Mouse (Mus musculus) midbrain, postnatal 0 days (tissue): ENCODE results near the gene Fosl1. TPM values are rescaled to one million over a fixed set of nuclear protein-coding genes. Genes with fewer than 3 reads are reported as not detected.

Experiments used
- ATAC-seq: fragments of 200-750 bp; cut with Nextera tagmentation; 2 replicates; pipeline ENCODE4 v1.8.0; 2017; ENCODE audit warnings: moderate number of reproducible peaks, mild to moderate bottlenecking, moderate TSS enrichment, moderate library complexity; ENCODE audit not compliant: low FRiP score
- DNase-seq: peaks from one replicate; pipeline ENCODE4 v3.0.0-alpha.2; 2015; ENCODE audit warnings: low spot score
- H3K27ac ChIP-seq: fragments of 300-500 bp; sonication (generic); 2 replicates; pipeline ENCODE4 v1.5.1; 2014; ENCODE audit warnings: low read depth, mild to moderate bottlenecking, low read length, mixed read lengths
- H3K27me3 ChIP-seq: fragments of 300-500 bp; sonication (generic); 2 replicates; pipeline ENCODE4 v1.6.1; 2014; ENCODE audit warnings: low read length, control low read depth, mixed read lengths; ENCODE audit not compliant: insufficient read depth
- H3K36me3 ChIP-seq: fragments of 300-500 bp; sonication (generic); 2 replicates; pipeline ENCODE4 v1.6.1; 2014; ENCODE audit warnings: low read length, control low read depth, mixed read lengths; ENCODE audit not compliant: insufficient read depth
- H3K4me1 ChIP-seq: fragments of 300-500 bp; sonication (generic); 2 replicates; pipeline ENCODE4 v1.6.1; 2014; ENCODE audit warnings: mild to moderate bottlenecking, control low read depth, antibody characterized with exemption, low read length, mixed read lengths; ENCODE audit not compliant: insufficient read depth
- H3K4me2 ChIP-seq: fragments of 300-500 bp; sonication (generic); 2 replicates; pipeline ENCODE4 v1.6.1; 2014; ENCODE audit warnings: low read depth, mild to moderate bottlenecking, low read length, mixed read lengths; ENCODE audit not compliant: poor library complexity, severe bottlenecking
- H3K4me3 ChIP-seq: fragments of 300-500 bp; sonication (generic); 2 replicates; pipeline ENCODE4 v1.5.1; 2014; ENCODE audit warnings: low read depth, mild to moderate bottlenecking, low read length, moderate library complexity
- H3K9ac ChIP-seq: fragments of 300-500 bp; sonication (generic); replicated peaks from 2 replicates; pipeline ENCODE4 v1.6.1; 2014; ENCODE audit warnings: mild to moderate bottlenecking, low read length, moderate library complexity, mixed read lengths; ENCODE audit not compliant: poor library complexity, severe bottlenecking
- H3K9me3 ChIP-seq: fragments of 300-500 bp; sonication (generic); 2 replicates; pipeline ENCODE4 v1.6.1; 2016; ENCODE audit warnings: low read length, control low read depth
- CTCF ChIP-seq: IDR thresholded peaks from 2 replicates; pipeline ENCODE4 v1.5.1; 2016; ENCODE audit warnings: antibody characterized with exemption, mild to moderate bottlenecking
- WGBS: fragments of 180-500 bp; shearing (Covaris S2); extraction: QIAGEN DNeasy Blood & Tissue Kit; methylation state at CpG from one replicate; pipeline ENCODE4 v1.1.7; 2014; 5-methylcytosine and 5-hydroxymethylcytosine counted together
- polyA plus RNA-seq: library from polyadenylated mRNA; unstranded; fragments of >200 nt; fragmentation: Nextera tagmentation; extraction: Ambion mirVana; gene quantifications from 2 replicates; pipeline ENCODE4 v1.2.1, GENCODE M21; 2015
- total RNA-seq: library from RNA; depleted of rRNA; stranded (reverse); fragments of >200 nt; gene quantifications from 2 replicates; pipeline ENCODE4 v1.2.3, GENCODE M21; 2014

Fosl1 gene
- total and polyA plus RNA-seq, 2 experiments from 2014 or later: 0.11 TPM; not detected in 1

DNA sequence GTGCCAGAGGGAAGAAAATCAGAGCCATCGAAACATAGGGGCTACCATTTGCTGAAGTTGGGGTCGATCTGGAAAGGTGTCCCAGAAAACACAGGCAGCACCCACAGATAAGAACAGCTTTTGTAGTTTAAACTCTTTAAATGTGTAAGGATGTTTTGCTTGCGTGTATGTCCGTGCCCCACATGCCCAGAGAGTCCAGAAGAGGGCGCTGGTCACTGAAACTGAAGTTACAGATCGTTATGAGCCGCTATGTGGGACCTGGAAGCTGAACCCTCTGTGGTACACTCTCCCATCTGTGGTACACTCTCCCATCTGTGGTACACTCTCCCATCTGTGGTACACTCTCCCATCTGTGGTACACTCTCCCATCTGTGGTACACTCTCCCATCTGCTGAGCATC is 40.2 kb upstream of the Fosl1 start:
- peak overlapping the region; percentile 63 for H3K4me2 ChIP-seq
- DNase-seq: peak; percentile 73
- peak; percentile 73 for TF ChIP-seq CTCF
- H3K27ac ChIP-seq: peak overlapping the region; percentile 83
- H3K27me3 ChIP-seq: no peaks in the 10 kb centered on the region
- peak overlapping the region; percentile 55 for H3K4me3 ChIP-seq
- no peaks in the 10 kb centered on the region for H3K36me3 ChIP-seq
- WGBS: 11% methylated on average over 7 of the region's 7 CpGs
- peaks cover 4% of the 10 kb centered on the region; the same call in 1 of the 2 replicates for H3K4me1 ChIP-seq
- H3K9ac ChIP-seq: peak overlapping the region; percentile 71
- H3K9me3 ChIP-seq: no peaks in the 10 kb centered on the region
- peak; percentile 75; the same call in 1 of the 2 replicates for ATAC-seq

DNA sequence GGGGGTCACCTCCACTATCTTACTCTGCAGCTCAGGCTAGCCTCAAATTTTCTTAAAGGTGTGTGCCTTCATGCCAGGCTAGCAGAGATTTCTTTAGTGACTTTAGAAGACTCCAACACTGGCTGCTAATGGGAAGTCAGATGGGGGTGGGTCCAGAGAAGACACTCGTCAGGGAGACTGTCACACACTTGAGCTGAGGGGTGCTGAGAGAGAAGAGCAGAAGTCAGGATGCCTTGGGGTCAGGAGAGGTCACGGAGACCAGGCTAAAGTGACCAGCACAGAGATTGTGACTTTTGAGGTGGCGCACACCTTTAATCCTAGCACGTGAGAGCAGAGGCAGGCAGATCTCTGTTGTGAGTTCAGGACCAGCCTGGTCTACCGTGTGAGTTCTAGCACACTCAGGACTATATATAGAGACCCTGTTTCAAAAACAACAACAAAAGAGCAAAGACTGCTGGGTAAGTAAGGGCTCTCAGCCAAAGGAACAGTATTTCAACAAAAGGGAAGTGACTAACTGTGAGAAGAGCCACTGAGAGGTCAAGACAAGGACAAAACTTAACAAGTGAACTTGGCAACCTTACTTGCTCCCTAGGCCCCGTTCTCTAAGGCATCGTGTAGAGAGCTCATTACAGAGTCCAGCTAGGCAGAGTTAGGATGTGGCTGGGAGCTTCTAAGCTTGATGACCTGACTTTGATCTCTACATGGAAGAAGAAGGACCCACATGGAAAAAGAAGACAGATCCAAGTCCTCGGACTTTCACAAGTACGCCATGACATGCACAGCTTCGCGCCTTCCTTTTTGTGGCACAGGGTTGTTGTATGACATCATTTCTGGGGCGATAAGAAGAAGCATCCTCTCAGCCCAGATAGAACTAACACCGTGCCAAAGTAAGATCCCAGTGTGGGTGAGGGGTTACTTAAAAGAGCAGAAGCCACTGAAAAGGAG is 39.0 kb upstream of the Fosl1 start:
- no peak overlapping the region for H3K27ac ChIP-seq
- H3K4me1 ChIP-seq: peaks cover 4% of the 10 kb centered on the region; the same call in 1 of the 2 replicates

DNA sequence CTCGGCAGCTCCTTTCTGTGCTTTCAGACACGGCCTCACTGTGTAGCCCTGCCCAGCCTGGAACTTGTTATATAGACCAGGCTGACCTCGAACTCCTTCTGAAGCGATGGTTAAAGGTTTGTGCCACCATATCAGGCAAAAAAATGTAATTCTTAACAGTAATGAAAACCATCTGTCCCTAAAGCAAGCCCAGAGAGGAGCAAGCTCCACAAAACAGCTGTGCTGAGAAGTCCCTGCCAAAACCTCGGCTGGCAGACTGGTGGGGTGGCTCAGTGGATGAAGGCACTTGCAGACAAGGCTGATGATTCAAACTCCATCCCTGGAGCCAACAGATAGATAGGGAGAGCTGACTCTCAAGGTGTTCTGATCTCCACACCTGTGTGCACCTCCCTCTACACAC is 38.3 kb upstream of the Fosl1 start:
- Histone ChIP-seq H3K4me2 (no peak overlapping the region), H3K36me3 (no peaks in the 10 kb centered on the region), H3K9ac (no peak overlapping the region), H3K4me1 (peaks cover 4% of the 10 kb centered on the region; the same call in 1 of the 2 replicates), H3K4me3 (no peak overlapping the region), H3K27ac (no peak overlapping the region), H3K9me3 (no peaks in the 10 kb centered on the region), H3K27me3 (no peaks in the 10 kb centered on the region)
- WGBS: 80% methylated on average over 5 of the region's 5 CpGs
- DNase-seq (no peak), ATAC-seq (no peak)
- no peak for TF ChIP-seq CTCF

More for the DNA sequence above, 39.0 kb upstream of the Fosl1 start:
- H3K4me2 ChIP-seq: no peak overlapping the region
- H3K27me3 ChIP-seq: no peaks in the 10 kb centered on the region
- TF ChIP-seq CTCF: no peak
- H3K9me3 ChIP-seq: no peaks in the 10 kb centered on the region
- DNase-seq (no peak), ATAC-seq (no peak)
- H3K36me3 ChIP-seq: no peaks in the 10 kb centered on the region
- 88% methylated on average over 13 of the region's 13 CpGs for WGBS
- H3K9ac ChIP-seq: no peak overlapping the region
- no peak overlapping the region for H3K4me3 ChIP-seq

DNA sequence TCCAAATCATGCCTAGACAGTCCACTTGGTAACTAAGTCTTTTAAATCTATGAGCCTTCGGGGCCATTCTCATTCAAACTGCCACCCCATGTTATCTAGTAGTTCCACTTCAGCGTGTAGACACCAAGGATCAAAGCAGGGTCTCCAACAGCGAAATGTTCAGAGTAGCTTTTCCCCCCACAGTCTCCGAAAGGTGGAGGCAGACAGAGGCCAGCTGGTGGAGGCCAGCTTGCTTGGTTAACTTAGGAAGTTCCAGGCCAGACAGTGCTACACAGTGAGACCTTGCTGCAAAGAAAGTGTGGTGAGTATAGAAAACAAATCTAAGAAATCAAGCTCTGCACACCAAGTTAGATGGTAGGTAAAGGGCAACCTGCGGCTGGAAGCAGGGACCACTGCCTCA is 36.7 kb upstream of the Fosl1 start:
- Histone ChIP-seq H3K36me3 (no peaks in the 10 kb centered on the region), H3K4me1 (peaks cover 4% of the 10 kb centered on the region; the same call in 1 of the 2 replicates), H3K9me3 (no peaks in the 10 kb centered on the region), H3K27me3 (no peaks in the 10 kb centered on the region), H3K4me3 (no peak overlapping the region), H3K4me2 (no peak overlapping the region), H3K27ac (no peak overlapping the region), H3K9ac (no peak overlapping the region)
- no peak for TF ChIP-seq CTCF
- no peak for DNase-seq
- WGBS: 87% methylated on average over 5 of the region's 5 CpGs
- no peak for ATAC-seq

DNA sequence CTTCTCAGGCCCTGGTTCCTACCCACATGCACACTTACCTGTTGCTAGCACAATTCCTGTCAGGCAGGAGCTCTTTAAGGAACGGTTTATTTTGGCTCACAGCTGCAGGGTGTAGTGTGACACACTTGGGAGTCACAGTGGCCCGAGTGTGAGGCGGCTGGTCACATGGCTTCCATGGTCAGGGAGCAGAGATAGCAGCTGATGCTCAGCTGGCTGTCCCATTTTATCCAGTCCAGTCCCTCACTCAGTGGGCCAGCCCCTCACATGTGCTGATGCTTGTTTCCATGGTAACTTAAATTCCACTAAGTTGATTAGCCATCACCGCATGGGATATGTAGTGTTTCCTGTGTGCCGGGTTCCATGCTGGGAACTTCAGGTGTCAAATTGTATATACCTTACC is 35.4 kb upstream of the Fosl1 start:
- H3K9me3 ChIP-seq: no peaks in the 10 kb centered on the region
- no peak overlapping the region for H3K27ac ChIP-seq
- H3K4me2 ChIP-seq: no peak overlapping the region
- H3K4me3 ChIP-seq: no peak overlapping the region
- peaks cover 4% of the 10 kb centered on the region; the same call in 1 of the 2 replicates for H3K4me1 ChIP-seq
- H3K36me3 ChIP-seq: no peaks in the 10 kb centered on the region
- no peaks in the 10 kb centered on the region for H3K27me3 ChIP-seq
- no peak overlapping the region for H3K9ac ChIP-seq
- no peak for DNase-seq
- TF ChIP-seq CTCF: no peak
- 65% methylated on average over 5 of the region's 5 CpGs for WGBS
- no peak for ATAC-seq

DNA sequence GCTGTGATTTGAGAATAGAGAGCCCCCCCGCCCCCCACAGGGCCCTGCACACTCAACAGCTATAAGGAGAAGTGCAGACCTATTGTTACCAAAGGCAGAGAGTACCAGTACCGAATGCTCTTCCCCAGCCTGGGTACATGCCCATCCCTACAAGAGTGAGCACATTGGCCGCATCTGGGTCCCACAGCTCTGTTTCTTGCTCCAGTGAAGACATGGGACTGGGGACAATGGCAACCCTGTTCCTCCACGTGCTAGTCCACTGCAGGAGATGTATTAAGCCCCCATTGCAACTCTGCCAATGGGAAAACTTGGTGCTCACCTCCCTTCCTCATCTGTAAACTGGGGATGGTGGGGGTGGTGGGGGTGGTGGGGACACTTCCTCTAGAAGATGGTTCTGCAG is 33.5 kb upstream of the Fosl1 start:
- H3K36me3 ChIP-seq: 0 out of 2 replicates have a peak, but pooled peaks cover 6% of the 10 kb centered on the region
- 68% methylated on average over 4 of the region's 4 CpGs for WGBS
- no peaks in the 10 kb centered on the region for H3K9me3 ChIP-seq
- no peaks in the 10 kb centered on the region for H3K4me1 ChIP-seq
- H3K27me3 ChIP-seq: no peaks in the 10 kb centered on the region
- no peak overlapping the region for H3K9ac ChIP-seq
- H3K4me2 ChIP-seq: no peak overlapping the region
- DNase-seq (no peak), ATAC-seq (no peak)
- no peak overlapping the region for H3K27ac ChIP-seq
- no peak for TF ChIP-seq CTCF
- no peak overlapping the region for H3K4me3 ChIP-seq
